ENCODE assay signal across 21 mouse cellular contexts in genomic region chr17:18957800-18958199, GRCm38 (mm10). TPM values are rescaled to one million over a fixed set of nuclear protein-coding genes. Genes with fewer than 3 reads are reported as not detected.
"Had no signal": no experiment of that assay in that cellular context is flagged by ENCODE, and none has a peak within 500 bp of the region (broad histone marks: within the 10 kb centered on the region; RNA-seq: fewer than 3 reads in every experiment).

No protein-coding gene starts in this region.

RNA-seq across cellular contexts. Expression of gene Vmn2r97, which starts 43.7 kb away (rescaled TPM):
- polyA plus RNA-seq: heart, embryonic 10.5 days; heart, embryonic 11.5 days; heart, embryonic 13.5 days; heart, embryonic 14.5 days; heart, embryonic 15.5 days; heart, postnatal 0 days; hindbrain, embryonic 10.5 days; hindbrain, embryonic 11.5 days; hindbrain, embryonic 12.5 days; hindbrain, embryonic 13.5 days; hindbrain, embryonic 15.5 days; hindbrain, postnatal 0 days; intestine, embryonic 14.5 days; intestine, embryonic 15.5 days; intestine, embryonic 16.5 days; intestine, postnatal 0 days; kidney, adult 2 months; kidney, embryonic 15.5 days; kidney, embryonic 16.5 days; kidney, postnatal 0 days; large intestine, adult 2 months had no signal
